Mouse (Mus musculus) erythroblast, embryonic 14.5 days (primary cell): ENCODE measurements around the gene Lgmn.

Source experiments
- GATA1 ChIP-seq: IDR thresholded peaks from 2 replicates; pipeline ENCODE4 v1.6.1; 2012; ENCODE audit warnings: low read length, inconsistent platforms, mixed read lengths
- TAL1 ChIP-seq: IDR thresholded peaks from 3 replicates; pipeline ENCODE4 v1.6.1; 2012; ENCODE audit warnings: low read length, inconsistent platforms, mixed read lengths

DNA sequence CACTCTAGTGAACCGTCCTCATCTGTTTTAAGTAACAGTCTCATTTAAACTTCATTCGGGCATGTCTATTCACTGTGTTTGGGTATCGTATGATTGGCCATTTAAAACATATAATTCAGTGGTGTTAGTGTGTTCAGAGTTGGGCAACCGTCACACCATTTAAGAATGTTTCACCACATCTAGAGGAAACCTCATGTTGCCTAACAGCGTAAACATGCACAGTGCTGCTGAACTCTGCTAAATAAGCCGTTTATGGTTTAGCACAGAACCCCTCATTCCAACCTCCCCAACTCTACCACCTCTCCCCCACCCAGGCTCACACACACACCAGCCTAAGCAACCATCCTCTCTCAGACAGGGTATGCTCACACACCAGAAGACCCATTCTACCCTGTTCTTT lies 91.2 kb downstream of the Lgmn start:
- TF ChIP-seq GATA1 (no peak), TAL1 (no peak)
